Mouse (Mus musculus) layer of hippocampus, adult 18-20 months (tissue): ENCODE measurements at regions not wholly inside any gene's neighbourhood (a gene's known extent, or its start where the extent isn't known, plus 50 kb on each side); places are given as distances from the start of the nearest gene placed in this dataset.

Experiments used
- DNase-seq, 2 experiments: peaks; one replicate each; pipeline ENCODE4 v3.0.0; 2022; ENCODE audit warnings: low spot score in 2 of 2

- DNase-seq = no peak
Observed at GRCm38 (mm10) chr1:132820136-132820535, 59.9 kb upstream of the Lrrn2 start.

DNA sequence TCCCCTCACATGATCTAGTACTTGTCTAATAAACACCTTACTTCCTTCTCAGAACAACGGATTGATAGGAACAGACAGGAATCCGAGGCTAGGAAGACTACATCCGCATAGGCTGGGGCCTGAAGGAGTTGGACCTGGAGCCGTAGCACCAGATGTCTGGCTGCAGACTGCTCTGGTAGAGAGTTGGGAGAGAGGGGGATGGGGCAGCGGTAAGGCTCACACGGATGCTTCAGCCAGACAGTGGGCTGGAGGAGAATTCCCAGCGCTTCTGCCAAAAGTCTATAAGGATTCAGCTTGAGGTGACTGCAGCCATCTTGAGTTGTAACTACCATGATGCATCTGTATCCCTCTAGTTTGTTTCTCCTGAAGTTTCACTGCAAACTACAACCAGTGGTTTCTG, 61.8 kb upstream of the Lrrn2 start:
- DNase-seq = no peak

DNA sequence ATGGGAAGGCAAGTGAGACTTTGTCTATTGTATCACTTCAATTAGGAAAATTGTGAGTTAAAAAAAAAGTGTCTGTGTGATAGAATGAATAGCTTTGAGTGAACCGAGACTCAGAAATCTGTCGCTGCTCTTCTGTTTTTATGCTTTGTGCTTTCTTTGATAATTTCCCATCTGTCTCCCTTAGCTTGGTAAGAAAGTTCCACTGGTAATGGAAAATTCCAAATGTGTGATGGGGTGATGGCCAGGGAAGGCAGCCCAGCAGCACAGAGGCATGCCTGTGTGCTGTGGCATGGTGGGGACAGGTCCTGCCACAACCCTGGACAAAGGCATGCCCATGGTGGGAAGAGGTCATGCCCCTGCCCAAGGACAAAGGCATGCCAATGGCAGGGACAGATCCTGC, 62.7 kb upstream of the Lrrn2 start:
- peak in 1 of 2 experiments; percentile 66 for DNase-seq

GRCm38 (mm10) chr1:132805543-132805942, 63.9 kb upstream of the Nfasc start:
- no peak for DNase-seq

GRCm38 (mm10) chr1:132803842-132804241, 62.2 kb upstream of the Nfasc start:
- DNase-seq = no peak

GRCm38 (mm10) chr1:132802380-132802779, 60.8 kb upstream of the Nfasc start:
- no peak for DNase-seq

- DNase-seq = no peak
Observed at GRCm38 (mm10) chr1:132800285-132800684, 58.7 kb upstream of the Nfasc start.

GRCm38 (mm10) chr1:132799258-132799657, 57.7 kb upstream of the Nfasc start:
- DNase-seq = no peak

DNA sequence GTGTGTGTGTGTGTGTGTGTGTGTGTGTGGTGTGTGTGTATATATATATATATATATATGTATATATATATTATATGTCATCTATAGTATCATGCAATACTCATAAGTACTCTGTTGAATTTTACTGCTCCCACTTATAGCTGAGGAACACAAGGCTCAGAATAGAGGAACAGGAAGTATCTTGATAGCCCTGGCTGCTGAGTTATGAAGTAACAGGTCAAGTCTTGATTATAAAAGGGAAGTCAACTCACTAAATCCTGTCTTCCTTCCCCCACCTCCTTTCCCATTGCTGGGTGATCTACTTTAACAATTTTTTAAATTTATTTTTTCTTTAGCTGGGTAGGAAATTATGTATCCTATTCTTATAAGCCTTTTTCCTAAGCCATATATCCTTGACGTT, 52.9 kb upstream of the Nfasc start:
- DNase-seq = no peak
